13 mouse cellular contexts compared by ENCODE assay signal in the genomic region with DNA sequence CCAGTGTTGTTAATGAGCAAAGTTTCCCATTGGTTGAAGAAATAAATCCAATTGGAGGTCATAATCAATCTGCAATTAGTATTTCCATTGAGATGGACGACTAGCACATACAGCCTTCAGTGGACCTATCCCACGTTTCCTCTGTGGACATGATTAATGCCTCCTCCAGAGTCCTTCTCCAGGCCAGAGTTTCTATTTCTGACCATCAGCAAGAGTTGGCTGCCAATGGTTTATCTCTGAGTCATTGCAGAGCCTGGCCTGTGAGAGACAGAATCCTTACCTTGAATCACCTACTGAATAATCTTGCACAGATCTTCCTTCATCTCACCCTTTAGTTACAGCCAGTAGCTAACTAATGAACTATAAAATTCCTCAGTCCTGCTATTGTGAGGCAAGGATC.
"Had no signal": no experiment of that assay in that cellular context is flagged by ENCODE, and none has a peak within 500 bp of the region (broad histone marks: within the 10 kb centered on the region; RNA-seq: fewer than 3 reads in every experiment).

No protein-coding gene starts in this region.

- DNase-seq: kidney, postnatal 36 days; layer of hippocampus, adult 9-11 months; layer of hippocampus, postnatal 36 days; lung, embryonic 14.5 days; lung, postnatal 10 days; lung, postnatal 4 days; retina, postnatal 1 day; right cerebral cortex, postnatal 14 days; thymus, postnatal 4 days had no signal

- H3K4me3 ChIP-seq: limb, embryonic 15.5 days; liver, embryonic 12.5 days; neural tube, embryonic 13.5 days had no signal

- H3K36me3 ChIP-seq: limb, embryonic 15.5 days; liver, embryonic 12.5 days; neural tube, embryonic 13.5 days had no signal

- H3K27me3 ChIP-seq: limb, embryonic 15.5 days; liver, embryonic 12.5 days; neural tube, embryonic 13.5 days had no signal

- H3K9ac ChIP-seq: limb, embryonic 15.5 days; liver, embryonic 12.5 days; lung, embryonic 14.5 days; neural tube, embryonic 13.5 days had no signal

- H3K27ac ChIP-seq: limb, embryonic 15.5 days; liver, embryonic 12.5 days; neural tube, embryonic 13.5 days; stomach, postnatal 0 days had no signal

- H3K4me1 ChIP-seq: limb, embryonic 15.5 days; liver, embryonic 12.5 days; neural tube, embryonic 13.5 days had no signal
